Mouse (Mus musculus): ENCODE data around the gene Cd8a.
"Not testable (repeated sequence)": the region's sequence is repeated elsewhere in the genome, so short reads cannot be mapped to it uniquely, and the experiment has no call there.

Cd8a gene

GRCm38 (mm10) chr6:71373249-71373775 is at the start of gene Cd8a:
Cd8a (plus strand) TSS chr6:71373427.
- POLR2A ChIA-PET: interaction anchor here in 1 of 4 experiments (0.9 to 2.0 kb wide), 3 partner anchors 9 to 259 kb away, joined by 3 to 7 read pairs (median 3); partner anchors contain the start of gene Kdm3a
- CTCF ChIA-PET: interaction anchor here in 1 of 4 experiments (0.6 to 1.0 kb wide), 3 partner anchors 67 to 232 kb away, joined by 3 to 4 read pairs (median 3); partner anchors contain the start of gene Rmnd5a

- CTCF ChIA-PET: interaction anchor here in 1 of 4 experiments (0.5 kb wide), 1 partner anchor 30 kb away, joined by 4 read pairs; no protein-coding TSS in a partner anchor
- POLR2A ChIA-PET: interaction anchor here in 1 of 4 experiments (0.5 to 0.6 kb wide), 2 partner anchors 1002 to 1715 kb away, joined by 3 read pairs; no protein-coding TSS in a partner anchor
These were observed 48.4 kb upstream of the Cd8a start for GRCm38 (mm10) chr6:71324816-71325215.

DNA sequence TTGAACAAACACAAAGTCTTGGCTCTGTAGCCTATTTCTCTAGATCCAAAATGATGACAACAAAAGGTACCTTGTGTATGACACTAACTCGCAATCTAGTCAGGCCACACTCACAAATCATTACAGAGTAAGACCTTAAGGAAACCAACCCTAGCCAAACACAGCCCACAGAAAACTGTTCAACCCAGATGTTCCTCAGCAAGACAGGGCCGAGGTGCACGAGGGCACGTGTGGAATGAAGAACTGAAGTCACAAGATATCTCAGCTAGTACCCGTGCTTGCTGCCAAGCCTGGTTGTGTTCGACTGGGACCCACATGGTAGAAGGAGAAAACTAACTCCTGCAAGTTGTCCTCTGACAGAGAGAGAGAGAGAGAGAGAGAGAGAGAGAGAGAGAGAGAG is 43.3 kb upstream of the Cd8a start:
- CTCF ChIA-PET: interaction anchor here in 2 of 4 experiments (0.6 to 0.7 kb wide), 2 partner anchors 95 to 798 kb away, joined by 3 read pairs; no protein-coding TSS in a partner anchor
- POLR2A ChIA-PET: interaction anchor here in 2 of 4 experiments (0.6 to 1.1 kb wide), 4 partner anchors 9 to 853 kb away, joined by 3 to 5 read pairs (median 4); no protein-coding TSS in a partner anchor

DNA sequence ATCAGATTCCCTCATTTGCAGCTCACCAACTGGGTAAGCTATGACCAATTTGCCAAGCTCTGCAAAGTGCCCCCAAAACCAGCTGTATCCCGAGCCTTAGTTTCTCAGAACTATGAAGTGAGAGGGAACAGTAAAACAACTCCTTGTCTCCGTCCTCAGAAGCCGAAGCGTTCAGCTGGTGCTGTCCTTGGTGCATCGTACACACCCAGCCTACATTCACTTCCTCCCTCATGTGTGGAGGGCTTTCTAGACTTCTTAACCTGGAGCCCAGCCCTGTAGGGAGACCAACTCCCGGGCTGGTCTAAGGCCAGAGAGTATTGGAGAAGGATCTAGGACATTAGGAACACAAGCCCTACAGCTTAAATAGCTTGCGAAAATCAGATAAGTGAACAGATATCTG is 42.7 kb upstream of the Cd8a start:
- ChIA-PET CTCF (interaction anchor here in 1 of 4 experiments (0.7 kb wide), 1 partner anchor 797 kb away, joined by 3 read pairs; no protein-coding TSS in a partner anchor), POLR2A (interaction anchor here in 3 of 4 experiments (0.6 to 1.1 kb wide), 3 partner anchors 9 to 416 kb away, joined by 3 to 5 read pairs (median 3); no protein-coding TSS in a partner anchor)

DNA sequence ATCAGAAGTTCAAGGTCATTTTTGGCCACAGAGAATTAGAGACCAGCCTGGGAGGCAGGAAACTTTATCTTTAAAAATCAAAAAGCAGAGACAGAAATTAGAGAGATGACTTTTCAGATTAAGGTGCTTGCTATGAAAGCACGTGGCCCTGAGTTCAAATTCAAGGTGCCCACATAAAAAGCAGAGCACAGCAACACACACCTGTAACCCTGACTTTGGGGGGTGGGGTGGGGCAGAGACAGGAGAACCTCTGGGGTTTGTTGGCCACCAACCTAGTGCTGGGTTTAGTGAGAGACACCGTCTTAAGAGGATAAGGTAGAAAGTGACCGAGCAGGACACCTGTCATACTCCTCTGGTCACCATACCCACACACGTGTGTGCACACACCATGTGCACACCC is 41.7 kb upstream of the Cd8a start:
- CTCF ChIA-PET, POLR2A ChIA-PET: not testable (repeated sequence)

- ChIA-PET CTCF (no interaction called here), POLR2A (interaction anchor here in 1 of 4 experiments (0.6 kb wide), 1 partner anchor 968 kb away, joined by 6 read pairs; no protein-coding TSS in a partner anchor)
These were observed 40.8 kb upstream of the Cd8a start for GRCm38 (mm10) chr6:71332236-71332965.

DNA sequence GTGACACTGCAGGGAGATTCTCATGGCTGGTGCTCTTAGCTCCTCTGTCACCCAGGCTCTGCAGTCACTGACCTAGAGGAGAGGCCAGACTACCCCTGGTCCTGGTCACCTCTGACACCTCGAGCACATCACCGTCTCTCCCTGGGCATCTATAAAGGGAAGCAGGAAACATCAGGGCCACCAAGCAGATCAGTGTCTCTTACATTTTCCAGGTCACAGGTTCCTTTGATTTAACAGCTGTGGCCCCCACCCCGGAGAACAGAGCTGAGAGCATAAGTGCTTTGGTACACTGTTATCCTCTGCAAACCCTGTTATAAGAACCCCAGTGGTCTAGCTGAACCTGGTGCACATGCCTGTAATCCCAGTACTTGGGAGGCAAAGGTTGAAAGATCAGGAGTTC is 40.2 kb upstream of the Cd8a start:
- POLR2A ChIA-PET: interaction anchor here in 1 of 4 experiments (0.6 kb wide), 1 partner anchor 405 kb away, joined by 3 read pairs; no protein-coding TSS in a partner anchor
- CTCF ChIA-PET: no interaction called here

DNA sequence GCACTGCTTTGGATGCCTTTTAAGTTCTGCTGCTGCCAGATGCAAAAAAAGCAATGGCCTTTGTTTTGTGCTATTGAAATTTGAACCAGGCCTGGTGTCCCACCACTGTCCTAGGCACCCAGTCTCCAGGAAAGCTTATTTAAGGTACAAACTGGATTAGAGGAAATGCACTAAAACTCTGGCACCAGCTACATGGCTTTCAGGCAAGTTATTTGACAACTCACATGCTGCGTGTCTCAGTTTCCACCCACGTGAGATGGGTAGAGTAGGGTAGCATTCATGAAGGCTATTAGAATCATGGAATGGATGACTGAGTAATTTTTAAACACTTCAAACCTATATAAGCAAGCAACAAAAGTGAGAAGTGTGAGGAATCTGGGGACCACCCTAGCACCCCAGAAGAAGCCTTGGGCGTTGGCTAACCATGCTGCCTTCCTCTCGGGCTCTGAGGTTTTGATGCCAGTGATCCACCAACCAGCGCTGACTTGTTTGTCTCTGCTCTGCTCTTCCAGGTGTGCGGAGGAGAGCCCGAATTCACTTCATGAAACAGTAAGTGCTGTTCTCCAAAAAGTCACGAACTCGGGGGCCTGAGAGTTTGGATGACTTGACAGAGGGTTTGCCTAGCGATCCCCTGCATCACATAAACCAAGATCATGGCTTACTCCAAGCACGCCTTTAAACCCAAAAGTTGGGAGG is 39.5 kb upstream of the Cd8a start:
- POLR2A ChIA-PET: interaction anchor here in 1 of 4 experiments (0.6 kb wide), 1 partner anchor 404 kb away, joined by 3 read pairs; no protein-coding TSS in a partner anchor
- CTCF ChIA-PET: no interaction called here

GRCm38 (mm10) chr6:71337666-71338065 is 35.6 kb upstream of the Cd8a start:
- ChIA-PET POLR2A (no interaction called here), CTCF (interaction anchor here in 1 of 4 experiments (0.5 kb wide), 1 partner anchor 14 kb away, joined by 7 read pairs; no protein-coding TSS in a partner anchor)

GRCm38 (mm10) chr6:71338941-71339340 is 34.3 kb upstream of the Cd8a start:
- ChIA-PET CTCF (interaction anchor here in 1 of 4 experiments (0.9 kb wide), 1 partner anchor 102 kb away, joined by 3 read pairs; the partner anchor contains the start of gene Rmnd5a), POLR2A (no interaction called here)

- ChIA-PET CTCF (interaction anchor here in 1 of 4 experiments (0.9 kb wide), 1 partner anchor 101 kb away, joined by 3 read pairs; the partner anchor contains the start of gene Rmnd5a), POLR2A (no interaction called here)
These were observed 33.9 kb upstream of the Cd8a start for GRCm38 (mm10) chr6:71339351-71339750.

- ChIA-PET POLR2A (no interaction called here), CTCF (no interaction called here)
These were observed 32.0 kb upstream of the Cd8a start for GRCm38 (mm10) chr6:71341179-71341578.

- CTCF ChIA-PET: interaction anchor here in 2 of 4 experiments (0.8 to 1.0 kb wide), 2 partner anchors 49 kb away, joined by 3 to 14 read pairs; no protein-coding TSS in a partner anchor
- POLR2A ChIA-PET: interaction anchor here in 2 of 4 experiments (0.6 to 0.7 kb wide), 2 partner anchors 44 to 1084 kb away, joined by 3 read pairs; no protein-coding TSS in a partner anchor
These were observed 25.2 kb upstream of the Cd8a start for GRCm38 (mm10) chr6:71348006-71348405.

DNA sequence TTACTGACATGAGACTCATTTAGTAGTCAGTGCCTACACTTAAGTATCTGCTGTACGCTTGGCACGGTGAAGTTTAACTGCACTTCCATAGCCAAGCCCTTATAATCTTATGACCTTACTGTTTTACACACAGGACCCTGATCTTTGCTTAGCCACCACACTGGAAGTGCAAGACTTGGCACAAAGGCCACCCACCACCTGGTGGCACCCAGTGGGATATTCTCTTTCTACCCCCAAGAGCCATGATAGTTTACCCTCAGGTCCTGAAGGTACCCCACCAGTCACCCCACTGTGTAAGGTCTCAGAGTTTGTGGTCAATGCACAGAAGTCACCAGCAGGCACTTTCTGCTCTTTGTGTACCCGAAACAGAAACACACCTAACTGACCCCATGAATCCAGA is 22.0 kb upstream of the Cd8a start:
- ChIA-PET POLR2A (no interaction called here), CTCF (no interaction called here)

- CTCF ChIA-PET: interaction anchor here in 1 of 4 experiments (0.6 kb wide), 1 partner anchor 176 kb away, joined by 5 read pairs; no protein-coding TSS in a partner anchor
- POLR2A ChIA-PET: interaction anchor here in 2 of 4 experiments (0.7 to 0.8 kb wide), 2 partner anchors 135 to 479 kb away, joined by 3 to 5 read pairs; partner anchors contain the start of gene Immt (in 1 of the 2)
These were observed 21.0 kb upstream of the Cd8a start for GRCm38 (mm10) chr6:71352201-71352600.

DNA sequence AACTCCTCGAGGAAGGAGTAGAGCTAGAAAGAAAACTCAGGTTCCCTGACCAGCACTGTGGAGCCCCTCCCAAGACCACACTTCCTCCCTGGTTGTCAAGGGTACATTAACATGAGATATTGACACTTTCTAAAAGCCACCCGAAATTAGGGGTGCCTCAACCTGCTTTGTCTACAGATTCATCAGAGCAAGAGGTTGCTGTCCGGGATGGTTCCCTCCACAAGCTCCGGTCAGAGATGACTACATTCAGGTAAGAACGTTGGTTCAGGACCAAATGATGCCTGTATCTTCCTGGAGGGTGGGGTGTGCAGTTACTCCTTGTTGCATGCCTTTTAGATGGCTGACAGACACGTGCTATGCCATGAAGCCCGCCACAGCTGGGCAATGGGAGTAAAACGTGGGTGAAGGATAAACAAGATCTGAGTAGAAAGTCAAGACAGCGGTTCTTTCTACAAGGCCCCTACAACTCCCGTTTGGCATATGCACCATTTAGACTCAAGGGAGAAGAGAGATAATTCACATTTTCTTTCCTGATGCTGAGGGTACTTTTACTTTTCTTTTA is 20.3 kb upstream of the Cd8a start:
- ChIA-PET POLR2A (interaction anchor here in 1 of 4 experiments (0.8 kb wide), 1 partner anchor 478 kb away, joined by 3 read pairs; the partner anchor contains the start of gene Immt), CTCF (interaction anchor here in 2 of 4 experiments (0.6 to 1.3 kb wide), 3 partner anchors 82 to 177 kb away, joined by 3 to 5 read pairs (median 3); no protein-coding TSS in a partner anchor)

GRCm38 (mm10) chr6:71353722-71354121 is 19.5 kb upstream of the Cd8a start:
- CTCF ChIA-PET: interaction anchor here in 2 of 4 experiments (0.9 to 1.3 kb wide), 2 partner anchors 15 to 83 kb away, joined by 3 to 4 read pairs; no protein-coding TSS in a partner anchor
- POLR2A ChIA-PET: no interaction called here

DNA sequence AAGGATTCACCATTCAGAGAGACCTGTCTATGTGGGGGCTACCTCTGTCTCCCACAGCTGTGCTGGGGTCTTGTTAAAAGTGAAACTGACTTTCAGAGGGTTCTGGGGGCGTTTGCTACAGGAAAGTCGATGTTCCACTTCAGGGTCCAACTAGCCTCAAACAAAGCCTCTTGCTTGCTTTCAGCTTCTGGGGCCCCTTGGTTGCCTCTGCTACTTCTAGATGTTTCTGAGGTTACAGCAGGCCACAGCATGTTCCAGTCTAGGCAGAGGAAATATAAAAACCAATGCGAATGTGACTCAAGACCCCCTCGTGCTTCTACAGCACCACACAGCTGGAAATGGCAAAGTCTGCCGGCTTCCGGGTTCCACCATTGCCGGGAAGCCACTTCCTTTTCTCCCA is 15.7 kb upstream of the Cd8a start:
- POLR2A ChIA-PET: interaction anchor here in 1 of 4 experiments (0.6 kb wide), 1 partner anchor 493 kb away, joined by 3 read pairs; no protein-coding TSS in a partner anchor
- CTCF ChIA-PET: no interaction called here
